Mouse (Mus musculus): ENCODE results near the gene Ctla4.

DNA sequence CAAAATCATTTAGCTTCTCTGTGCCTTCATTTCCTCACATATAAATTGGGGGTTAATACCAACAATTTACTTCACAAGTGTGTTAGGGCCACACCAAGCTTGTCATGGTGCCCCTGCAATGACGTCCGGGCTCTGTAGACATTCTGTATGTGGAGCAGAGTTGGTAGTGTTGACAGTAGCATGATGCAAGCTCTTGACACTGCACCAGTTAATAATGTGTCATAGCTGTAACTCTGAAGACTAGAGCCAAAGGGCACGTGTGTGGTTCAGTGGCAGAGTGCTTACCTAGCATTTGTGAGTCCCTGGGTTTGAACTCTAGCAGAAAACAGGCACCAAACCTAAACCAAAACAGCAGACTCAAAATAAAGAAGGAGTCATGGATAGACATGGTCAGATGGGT lies 27.0 kb upstream of the Ctla4 start:
- TF ChIP-seq GATA1 (IDR thresholded peaks at IDR 0.05; ENCODE audit: borderline replicate concordance, low read length) (no peak), FLI1 (IDR thresholded peaks at IDR 0.05; ENCODE audit: low read length) (no peak)
